Mouse (Mus musculus): ENCODE measurements around the gene Itsn1. TPM values are rescaled to one million over a fixed set of nuclear protein-coding genes. Genes with fewer than 3 reads are reported as not detected.

Gene Itsn1
- polyA plus RNA-seq, 1 experiment from 2014 or later = 32.5 TPM

DNA sequence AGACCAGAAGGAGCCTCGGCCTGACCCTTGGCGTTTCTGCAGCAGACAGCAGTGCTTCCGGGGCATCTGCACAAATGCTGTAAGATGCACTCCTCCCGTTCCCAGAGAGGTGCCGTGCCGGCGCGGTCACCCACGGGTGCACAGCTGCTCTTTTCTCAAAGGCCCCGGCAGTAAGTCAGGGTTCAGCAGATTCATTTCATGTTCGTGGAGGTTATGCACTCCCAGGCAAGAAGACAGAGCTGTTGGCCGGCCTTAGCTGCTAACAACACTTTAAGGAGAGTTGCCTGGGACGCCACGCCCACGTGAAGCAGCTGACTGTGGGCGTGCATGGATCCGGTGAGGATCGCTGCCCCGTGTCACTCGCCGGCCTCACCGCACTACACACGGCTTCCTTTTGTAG, 101.2 kb downstream of the Itsn1 start:
- no peaks in the 10 kb centered on the region for H3K27me3 ChIP-seq (ENCODE audit: control insufficient read depth, insufficient read depth, low read length)
- ATAC-seq (ENCODE audit: insufficient number of reproducible peaks, low FRiP score, low TSS enrichment, low read depth) (no peak), DNase-seq (ENCODE audit: low spot score) (no peak)
- no peak overlapping the region for H3K4me3 ChIP-seq (ENCODE audit: low read depth, low read length)
- no peaks in the 10 kb centered on the region for H3K9me3 ChIP-seq (ENCODE audit: control insufficient read depth, low read length)
- no peak overlapping the region for H3K27ac ChIP-seq (replicated peaks; ENCODE audit: low read depth, low read length)
- H3K4me1 ChIP-seq (ENCODE audit: control insufficient read depth, insufficient read depth, low read length) = no peaks in the 10 kb centered on the region
- WGBS = 92% methylated on average over 23 of the region's 23 CpGs
- H3K4me2 ChIP-seq (ENCODE audit: low read depth, severe bottlenecking) = no peak overlapping the region
- H3K36me3 ChIP-seq (ENCODE audit: control insufficient read depth, insufficient read depth, low read length) = peaks cover 13% of the 10 kb centered on the region; the same call in 1 of the 2 replicates
- H3K9ac ChIP-seq (ENCODE audit: low read length) = no peak overlapping the region

DNA sequence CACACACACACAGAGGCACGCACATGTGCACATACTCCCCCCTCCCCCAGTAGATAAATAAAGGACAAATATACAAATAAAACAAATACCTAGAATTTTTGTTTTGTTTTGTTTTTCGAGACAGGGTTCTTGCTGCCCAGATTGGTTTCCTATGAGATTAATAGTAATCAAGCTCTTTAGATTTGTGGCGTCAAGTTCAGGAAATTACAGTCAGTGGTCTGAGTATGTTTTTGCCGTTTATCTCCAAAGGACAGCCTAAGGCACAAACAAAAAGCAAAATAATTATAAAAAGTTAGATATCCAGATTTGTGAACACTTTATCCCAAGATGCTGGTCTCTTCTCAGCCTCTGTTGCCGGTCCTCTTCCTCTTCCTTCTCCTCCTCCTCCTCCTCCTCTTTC, 104.0 kb downstream of the Itsn1 start:
- no peaks in the 10 kb centered on the region for H3K4me1 ChIP-seq (ENCODE audit: control insufficient read depth, insufficient read depth, low read length)
- WGBS = 86% methylated on average over 5 of the region's 5 CpGs
- H3K9me3 ChIP-seq (ENCODE audit: control insufficient read depth, low read length) = no peaks in the 10 kb centered on the region
- no peak overlapping the region for H3K4me3 ChIP-seq (ENCODE audit: low read depth, low read length)
- H3K9ac ChIP-seq (ENCODE audit: low read length) = no peak overlapping the region
- H3K27me3 ChIP-seq (ENCODE audit: control insufficient read depth, insufficient read depth, low read length) = no peaks in the 10 kb centered on the region
- peaks cover 13% of the 10 kb centered on the region; the same call in 1 of the 2 replicates for H3K36me3 ChIP-seq (ENCODE audit: control insufficient read depth, insufficient read depth, low read length)
- no peak for ATAC-seq (ENCODE audit: insufficient number of reproducible peaks, low FRiP score, low TSS enrichment, low read depth)
- no peak overlapping the region for H3K4me2 ChIP-seq (ENCODE audit: low read depth, severe bottlenecking)
- no peak for DNase-seq (ENCODE audit: low spot score)
- no peak overlapping the region for H3K27ac ChIP-seq (replicated peaks; ENCODE audit: low read depth, low read length)

DNA sequence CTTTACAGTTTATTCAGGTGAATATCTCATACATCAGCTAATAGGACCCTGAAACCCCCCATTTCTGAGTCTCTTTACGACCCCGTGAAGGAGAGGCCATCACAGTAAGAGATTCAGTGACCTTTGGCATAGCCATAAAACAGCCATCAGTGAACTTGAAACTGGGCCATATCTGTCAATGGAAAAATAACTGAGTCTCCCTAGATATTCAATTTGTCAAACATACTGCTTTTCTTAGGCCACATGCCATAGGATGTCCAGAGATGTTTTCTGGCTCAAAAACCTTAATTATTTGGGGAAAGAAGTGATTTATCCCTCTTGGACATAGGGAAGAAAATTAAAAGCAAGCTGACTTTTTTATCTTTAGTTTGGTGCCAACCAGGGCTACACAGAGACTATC, 104.5 kb downstream of the Itsn1 start:
- no peak overlapping the region for H3K9ac ChIP-seq (ENCODE audit: low read length)
- WGBS = 59% methylated on average over 2 of the region's 2 CpGs
- H3K4me3 ChIP-seq (ENCODE audit: low read depth, low read length) = no peak overlapping the region
- no peak overlapping the region for H3K4me2 ChIP-seq (ENCODE audit: low read depth, severe bottlenecking)
- H3K4me1 ChIP-seq (ENCODE audit: control insufficient read depth, insufficient read depth, low read length) = no peaks in the 10 kb centered on the region
- DNase-seq (ENCODE audit: low spot score) (no peak), ATAC-seq (ENCODE audit: insufficient number of reproducible peaks, low FRiP score, low TSS enrichment, low read depth) (no peak)
- no peak overlapping the region for H3K27ac ChIP-seq (replicated peaks; ENCODE audit: low read depth, low read length)
- H3K36me3 ChIP-seq (ENCODE audit: control insufficient read depth, insufficient read depth, low read length) = peaks cover 11% of the 10 kb centered on the region; the same call in 1 of the 2 replicates
- no peaks in the 10 kb centered on the region for H3K9me3 ChIP-seq (ENCODE audit: control insufficient read depth, low read length)
- H3K27me3 ChIP-seq (ENCODE audit: control insufficient read depth, insufficient read depth, low read length) = no peaks in the 10 kb centered on the region

DNA sequence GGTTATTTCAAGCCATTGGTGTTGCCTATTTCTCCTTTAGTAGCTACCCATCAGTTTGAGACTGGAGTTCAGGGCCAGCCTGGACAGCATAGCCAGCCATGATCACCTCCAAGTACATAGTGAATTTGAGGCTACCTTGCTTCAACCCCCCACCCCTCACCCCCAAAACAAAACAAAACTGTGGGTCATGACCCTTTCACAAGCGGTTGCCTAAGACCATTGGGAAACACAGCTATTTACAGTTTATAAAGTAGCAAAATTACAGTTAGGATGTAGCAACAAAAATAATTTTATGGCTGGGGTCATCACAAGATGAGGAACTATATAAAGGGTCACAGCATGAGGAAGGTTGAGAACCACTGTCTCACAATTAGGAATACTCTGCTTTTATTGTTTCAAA, 104.9 kb downstream of the Itsn1 start:
- Histone ChIP-seq H3K36me3 (ENCODE audit: control insufficient read depth, insufficient read depth, low read length) (peaks cover 9% of the 10 kb centered on the region; the same call in 1 of the 2 replicates), H3K9ac (ENCODE audit: low read length) (no peak overlapping the region), H3K27ac (replicated peaks; ENCODE audit: low read depth, low read length) (no peak overlapping the region), H3K9me3 (ENCODE audit: control insufficient read depth, low read length) (no peaks in the 10 kb centered on the region), H3K4me2 (ENCODE audit: low read depth, severe bottlenecking) (no peak overlapping the region), H3K4me3 (ENCODE audit: low read depth, low read length) (no peak overlapping the region), H3K27me3 (ENCODE audit: control insufficient read depth, insufficient read depth, low read length) (no peaks in the 10 kb centered on the region), H3K4me1 (ENCODE audit: control insufficient read depth, insufficient read depth, low read length) (no peaks in the 10 kb centered on the region)
- WGBS = 80% methylated on average over 1 of the region's 1 CpGs
- ATAC-seq (ENCODE audit: insufficient number of reproducible peaks, low FRiP score, low TSS enrichment, low read depth) (no peak), DNase-seq (ENCODE audit: low spot score) (no peak)

DNA sequence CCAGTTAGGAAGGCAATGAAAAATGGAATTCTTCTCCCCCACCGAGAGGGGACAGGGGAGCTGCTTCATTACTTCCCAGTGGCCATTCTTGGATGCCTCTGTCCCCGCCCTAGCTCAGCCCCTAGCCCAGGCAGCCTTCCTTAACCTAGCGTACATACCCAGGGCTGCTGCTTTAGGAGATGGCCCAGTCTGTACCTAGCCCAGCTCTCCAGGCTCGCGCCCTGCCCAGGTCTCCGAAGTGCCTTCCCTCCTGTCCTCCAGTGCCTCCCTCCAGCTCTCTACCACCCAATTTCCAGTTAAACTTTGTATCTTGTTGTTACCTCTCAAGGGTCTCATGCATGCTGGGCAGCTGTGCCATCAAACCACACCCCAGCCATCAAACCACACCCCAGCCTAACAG, 106.7 kb downstream of the Itsn1 start:
- H3K4me2 ChIP-seq (ENCODE audit: low read depth, severe bottlenecking) = no peak overlapping the region
- H3K9me3 ChIP-seq (ENCODE audit: control insufficient read depth, low read length) = no peaks in the 10 kb centered on the region
- DNase-seq (ENCODE audit: low spot score) = no peak
- H3K27ac ChIP-seq (replicated peaks; ENCODE audit: low read depth, low read length) = no peak overlapping the region
- 87% methylated on average over 6 of the region's 6 CpGs for WGBS
- peaks cover 10% of the 10 kb centered on the region for H3K4me1 ChIP-seq (ENCODE audit: control insufficient read depth, insufficient read depth, low read length)
- H3K9ac ChIP-seq (ENCODE audit: low read length) = no peak overlapping the region
- H3K4me3 ChIP-seq (ENCODE audit: low read depth, low read length) = no peak overlapping the region
- H3K36me3 ChIP-seq (ENCODE audit: control insufficient read depth, insufficient read depth, low read length) = peaks cover 2% of the 10 kb centered on the region; the same call in 1 of the 2 replicates
- H3K27me3 ChIP-seq (ENCODE audit: control insufficient read depth, insufficient read depth, low read length) = no peaks in the 10 kb centered on the region
- no peak for ATAC-seq (ENCODE audit: insufficient number of reproducible peaks, low FRiP score, low TSS enrichment, low read depth)

DNA sequence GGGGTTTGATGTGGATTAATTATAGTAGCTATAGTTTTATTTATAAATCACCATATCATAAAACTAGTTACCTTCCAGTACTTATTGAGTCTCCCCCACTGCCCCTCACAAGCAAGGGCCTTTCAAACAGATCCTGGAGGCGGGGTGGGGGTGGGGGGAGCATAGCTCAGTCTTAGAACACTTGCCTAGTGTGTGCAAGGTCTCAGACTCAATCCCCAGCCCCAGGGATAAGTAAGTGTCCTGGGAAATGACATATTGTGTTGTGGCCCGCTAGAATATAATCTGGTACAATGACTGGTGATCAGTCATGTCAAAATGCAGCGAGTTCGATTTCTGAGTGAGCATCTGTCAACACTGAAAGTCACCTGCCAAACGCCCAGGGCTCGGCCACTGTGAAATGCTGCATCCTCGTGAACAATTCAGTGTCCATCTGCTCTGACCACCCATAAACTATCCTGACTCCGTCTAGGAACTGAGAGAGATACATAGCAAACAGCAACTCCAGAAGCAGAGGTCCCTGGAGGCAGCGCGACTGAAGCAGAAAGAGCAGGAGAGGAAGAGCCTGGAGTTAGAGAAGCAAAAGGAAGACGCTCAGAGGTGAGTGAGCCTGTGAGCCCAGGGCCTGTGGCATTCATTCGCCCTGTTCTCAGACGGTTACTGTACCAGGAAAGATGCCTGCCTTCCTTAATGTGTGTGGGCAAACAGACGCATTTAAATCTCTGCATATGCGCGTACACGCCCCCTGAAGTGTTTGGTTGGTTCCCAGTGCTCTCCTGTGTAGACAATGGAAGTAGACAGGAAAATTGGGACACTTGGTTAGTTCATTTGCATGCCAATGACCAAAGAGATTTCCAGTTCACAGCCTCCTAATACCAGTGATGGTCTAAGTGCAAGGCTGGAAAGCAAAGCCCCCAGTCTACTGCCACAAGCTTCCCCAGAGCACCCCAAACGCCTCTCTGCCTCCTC, 107.8 kb downstream of the Itsn1 start:
- H3K36me3 ChIP-seq (ENCODE audit: control insufficient read depth, insufficient read depth, low read length) = no peaks in the 10 kb centered on the region; the same call in 1 of the 2 replicates
- H3K9ac ChIP-seq (ENCODE audit: low read length) = no peak overlapping the region
- H3K27me3 ChIP-seq (ENCODE audit: control insufficient read depth, insufficient read depth, low read length) = no peaks in the 10 kb centered on the region
- DNase-seq (ENCODE audit: low spot score) (no peak), ATAC-seq (ENCODE audit: insufficient number of reproducible peaks, low FRiP score, low TSS enrichment, low read depth) (no peak)
- peaks cover 14% of the 10 kb centered on the region for H3K4me1 ChIP-seq (ENCODE audit: control insufficient read depth, insufficient read depth, low read length)
- no peak overlapping the region for H3K27ac ChIP-seq (replicated peaks; ENCODE audit: low read depth, low read length)
- H3K4me3 ChIP-seq (ENCODE audit: low read depth, low read length) = no peak overlapping the region
- WGBS = 78% methylated on average over 18 of the region's 18 CpGs
- H3K4me2 ChIP-seq (ENCODE audit: low read depth, severe bottlenecking) = no peak overlapping the region
- no peaks in the 10 kb centered on the region for H3K9me3 ChIP-seq (ENCODE audit: control insufficient read depth, low read length)

DNA sequence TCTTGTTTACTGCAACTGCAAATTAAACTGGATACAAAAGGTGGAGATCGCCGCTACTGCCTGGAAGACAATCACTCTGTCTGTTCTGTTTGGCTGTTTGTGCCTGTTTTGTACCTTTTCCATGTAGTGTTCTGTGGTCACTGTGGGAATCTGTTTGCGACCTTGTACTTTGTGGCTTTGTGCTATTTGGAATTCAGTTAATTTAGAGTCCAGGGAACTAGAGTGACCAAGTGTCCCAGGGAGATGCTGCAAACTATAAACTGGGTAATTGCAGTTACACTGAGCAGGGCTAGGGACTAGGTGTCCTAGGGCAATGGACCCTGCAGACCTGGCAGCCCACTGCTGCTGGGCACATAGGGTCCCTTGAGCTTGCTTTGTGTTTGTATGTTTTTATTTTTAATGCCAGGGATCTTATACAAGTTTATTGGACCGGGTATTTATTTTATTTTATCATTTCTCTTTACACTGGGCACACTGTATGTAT, 108.5 kb downstream of the Itsn1 start:
- no peak for ATAC-seq (ENCODE audit: insufficient number of reproducible peaks, low FRiP score, low TSS enrichment, low read depth)
- no peak overlapping the region for H3K4me2 ChIP-seq (ENCODE audit: low read depth, severe bottlenecking)
- H3K9ac ChIP-seq (ENCODE audit: low read length) = no peak overlapping the region
- no peaks in the 10 kb centered on the region for H3K9me3 ChIP-seq (ENCODE audit: control insufficient read depth, low read length)
- no peaks in the 10 kb centered on the region for H3K27me3 ChIP-seq (ENCODE audit: control insufficient read depth, insufficient read depth, low read length)
- 88% methylated on average over 4 of the region's 4 CpGs for WGBS
- DNase-seq (ENCODE audit: low spot score) = no peak
- H3K4me1 ChIP-seq (ENCODE audit: control insufficient read depth, insufficient read depth, low read length) = peaks cover 14% of the 10 kb centered on the region
- H3K36me3 ChIP-seq (ENCODE audit: control insufficient read depth, insufficient read depth, low read length) = no peaks in the 10 kb centered on the region; the same call in 1 of the 2 replicates
- H3K4me3 ChIP-seq (ENCODE audit: low read depth, low read length) = no peak overlapping the region
- no peak overlapping the region for H3K27ac ChIP-seq (replicated peaks; ENCODE audit: low read depth, low read length)

DNA sequence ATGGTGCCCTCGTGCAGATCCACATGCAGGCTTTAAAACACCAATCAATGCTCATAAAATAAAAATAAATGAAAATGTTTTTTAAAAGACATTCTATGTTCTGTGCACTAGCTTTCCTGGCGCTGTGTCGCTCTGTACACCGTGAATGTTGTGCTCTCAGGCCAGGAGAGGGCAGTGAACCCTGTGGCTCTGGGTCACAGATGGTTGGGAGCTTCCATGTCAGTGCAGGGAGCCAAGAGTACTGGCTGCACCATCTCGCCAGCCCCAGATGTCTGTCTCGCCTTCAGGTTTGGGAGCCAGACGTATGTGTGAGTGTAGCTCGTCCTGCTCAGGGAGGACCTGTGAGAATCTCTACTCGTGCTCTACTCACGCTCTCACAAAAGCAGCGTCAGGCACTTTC, 109.7 kb downstream of the Itsn1 start:
- no peak overlapping the region for H3K9ac ChIP-seq (ENCODE audit: low read length)
- H3K27me3 ChIP-seq (ENCODE audit: control insufficient read depth, insufficient read depth, low read length) = no peaks in the 10 kb centered on the region
- no peak overlapping the region for H3K4me2 ChIP-seq (ENCODE audit: low read depth, severe bottlenecking)
- H3K4me3 ChIP-seq (ENCODE audit: low read depth, low read length) = no peak overlapping the region
- WGBS = 76% methylated on average over 11 of the region's 11 CpGs
- H3K27ac ChIP-seq (replicated peaks; ENCODE audit: low read depth, low read length) = no peak overlapping the region
- no peak for ATAC-seq (ENCODE audit: insufficient number of reproducible peaks, low FRiP score, low TSS enrichment, low read depth)
- H3K36me3 ChIP-seq (ENCODE audit: control insufficient read depth, insufficient read depth, low read length) = no peaks in the 10 kb centered on the region; the same call in 1 of the 2 replicates
- H3K4me1 ChIP-seq (ENCODE audit: control insufficient read depth, insufficient read depth, low read length) = peaks cover 14% of the 10 kb centered on the region
- no peak for DNase-seq (ENCODE audit: low spot score)
- no peaks in the 10 kb centered on the region for H3K9me3 ChIP-seq (ENCODE audit: control insufficient read depth, low read length)
